Mouse (Mus musculus) fibroblast of lung, adult 2 months (primary cell): ENCODE measurements around the gene Tspan17.

Source experiments
- DNase-seq: peaks from one replicate; pipeline ENCODE4 v3.0.0-alpha.2; 2011; ENCODE audit warnings: low read depth

The Tspan17 gene

GRCm38 (mm10) chr13:54788740-54789560, at the start of gene Tspan17:
Gene Tspan17 (plus strand): TSS chr13:54789377.
- DNase-seq = peak; percentile 91

GRCm38 (mm10) chr13:54746110-54746509, 43.1 kb upstream of the Tspan17 start:
- no peak for DNase-seq

- no peak for DNase-seq
These were observed 42.3 kb upstream of the Tspan17 start for GRCm38 (mm10) chr13:54746896-54747295.

GRCm38 (mm10) chr13:54748190-54748589, 41.0 kb upstream of the Tspan17 start:
- no peak for DNase-seq

GRCm38 (mm10) chr13:54748721-54749060, 40.5 kb upstream of the Tspan17 start:
- DNase-seq = no peak

GRCm38 (mm10) chr13:54749061-54749863, 39.9 kb upstream of the Tspan17 start:
- no peak for DNase-seq

GRCm38 (mm10) chr13:54749864-54750411, 39.2 kb upstream of the Tspan17 start, which contains the start of gene Gprin1:
Gene Gprin1 (minus strand): TSS chr13:54749874.
- DNase-seq = no peak

- DNase-seq = no peak
These were observed 38.5 kb upstream of the Tspan17 start for GRCm38 (mm10) chr13:54750699-54751098.

GRCm38 (mm10) chr13:54752656-54753055, 36.5 kb upstream of the Tspan17 start:
- DNase-seq = no peak

GRCm38 (mm10) chr13:54753733-54754132, 35.4 kb upstream of the Tspan17 start:
- no peak for DNase-seq

GRCm38 (mm10) chr13:54754169-54755080, 34.8 kb upstream of the Tspan17 start:
- DNase-seq = no peak

GRCm38 (mm10) chr13:54755201-54755830, 33.9 kb upstream of the Tspan17 start:
- DNase-seq = no peak

- no peak for DNase-seq
These were observed 32.9 kb upstream of the Tspan17 start for GRCm38 (mm10) chr13:54756156-54756712.

GRCm38 (mm10) chr13:54757093-54757830, 31.9 kb upstream of the Tspan17 start:
- no peak for DNase-seq

- peak; percentile 59 for DNase-seq
These were observed 31.0 kb upstream of the Tspan17 start for GRCm38 (mm10) chr13:54758045-54758755.

- DNase-seq = no peak
These were observed 30.3 kb upstream of the Tspan17 start for GRCm38 (mm10) chr13:54758756-54759470.

GRCm38 (mm10) chr13:54759496-54759895, 29.7 kb upstream of the Tspan17 start:
- DNase-seq = no peak

- DNase-seq = no peak
These were observed 28.9 kb upstream of the Tspan17 start for GRCm38 (mm10) chr13:54760164-54760795.
